Mouse (Mus musculus): ENCODE results near the gene Olfr690.
"Not testable (repeated sequence)": the region's sequence is repeated elsewhere in the genome, so short reads cannot be mapped to it uniquely, and the experiment has no call there.

The Olfr690 gene

DNA sequence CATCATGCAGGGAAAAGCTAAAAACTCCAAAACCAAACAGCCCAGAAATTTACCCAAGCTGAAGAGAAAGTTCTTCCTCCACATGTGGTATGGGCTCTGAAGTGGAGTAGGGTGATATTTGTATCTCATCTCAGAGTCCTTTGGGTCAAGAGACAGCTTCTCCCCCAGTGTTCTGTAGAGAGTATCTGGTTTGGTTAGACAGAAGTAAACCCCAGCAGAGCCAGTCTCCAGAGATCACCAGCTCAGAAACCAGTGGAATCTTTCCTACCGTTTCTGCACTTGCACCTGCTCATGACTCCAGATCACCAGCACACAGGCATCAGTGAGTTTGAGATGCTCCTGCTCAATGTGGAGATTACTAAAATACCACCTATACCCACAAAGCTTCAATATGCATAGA is at the start of gene Olfr690:
Olfr690 (minus strand) TSS at position 101 of the 400 bp plus-strand sequence.
- no peak for DNase-seq (ENCODE audit: low read depth in 2 of 2, low spot score in 2 of 2)

DNA sequence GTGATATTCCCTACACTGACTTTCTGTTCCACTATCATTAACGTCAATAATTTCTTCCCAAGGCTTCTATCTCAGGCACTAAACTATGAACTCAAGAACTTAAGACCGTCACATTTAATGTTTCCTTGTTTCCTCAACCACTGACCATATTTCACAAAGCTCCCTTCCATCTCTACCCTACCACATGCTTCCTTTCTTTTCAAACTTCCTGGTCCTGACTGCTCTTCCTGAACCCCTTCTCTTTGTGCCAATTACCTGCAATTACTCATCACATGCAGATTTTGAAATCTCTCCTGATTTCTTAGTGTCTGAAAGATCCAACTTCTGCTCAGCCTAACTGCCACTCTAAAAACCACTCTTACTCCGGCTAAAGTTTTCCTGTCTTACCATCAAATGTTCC is 46.4 kb upstream of the Olfr690 start:
- no peak for DNase-seq (ENCODE audit: low read depth in 2 of 2, low spot score in 2 of 2)

- no peak for DNase-seq (ENCODE audit: low read depth in 2 of 2, low spot score in 2 of 2)
These were observed 41.0 kb upstream of the Olfr690 start, which contains the start of gene Gm5901 for GRCm38 (mm10) chr7:105374866-105375265. Gene Gm5901, plus strand, starts transcription at chr7:105375038.

GRCm38 (mm10) chr7:105373976-105374375 is 40.1 kb upstream of the Olfr690 start:
- DNase-seq (ENCODE audit: low read depth in 2 of 2, low spot score in 2 of 2): no peak

GRCm38 (mm10) chr7:105373509-105373908 is 39.6 kb upstream of the Olfr690 start:
- DNase-seq (ENCODE audit: low read depth in 2 of 2, low spot score in 2 of 2): no peak

- DNase-seq (ENCODE audit: low read depth in 2 of 2, low spot score in 2 of 2): no peak
These were observed 39.0 kb upstream of the Olfr690 start for GRCm38 (mm10) chr7:105372912-105373311.

DNA sequence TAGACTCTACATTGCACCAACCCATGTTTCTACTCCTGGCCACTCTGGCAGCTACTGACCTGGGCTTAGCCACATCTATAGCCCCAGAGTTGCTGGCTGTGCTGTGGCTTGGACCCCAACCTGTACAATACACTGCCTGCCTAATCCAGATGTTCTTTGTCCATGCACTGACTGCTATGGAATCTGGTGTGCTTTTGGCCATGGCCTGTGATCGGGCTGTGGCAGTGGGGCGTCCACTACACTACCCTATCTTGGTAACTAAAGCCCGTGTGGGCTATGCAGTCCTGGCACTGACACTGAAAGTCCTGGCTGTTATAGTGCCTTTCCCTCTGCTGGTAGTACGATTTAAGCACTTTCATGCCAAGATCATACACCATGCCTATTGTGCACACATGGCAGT is 34.6 kb upstream of the Olfr690 start:
- no peak for DNase-seq (ENCODE audit: low read depth in 2 of 2, low spot score in 2 of 2)

GRCm38 (mm10) chr7:105367930-105368329 is 34.0 kb upstream of the Olfr690 start, which contains the start of gene Olfr692:
Gene Olfr692, plus strand, starts transcription at chr7:105368230.
- DNase-seq (ENCODE audit: low read depth in 2 of 2, low spot score in 2 of 2): no peak

DNA sequence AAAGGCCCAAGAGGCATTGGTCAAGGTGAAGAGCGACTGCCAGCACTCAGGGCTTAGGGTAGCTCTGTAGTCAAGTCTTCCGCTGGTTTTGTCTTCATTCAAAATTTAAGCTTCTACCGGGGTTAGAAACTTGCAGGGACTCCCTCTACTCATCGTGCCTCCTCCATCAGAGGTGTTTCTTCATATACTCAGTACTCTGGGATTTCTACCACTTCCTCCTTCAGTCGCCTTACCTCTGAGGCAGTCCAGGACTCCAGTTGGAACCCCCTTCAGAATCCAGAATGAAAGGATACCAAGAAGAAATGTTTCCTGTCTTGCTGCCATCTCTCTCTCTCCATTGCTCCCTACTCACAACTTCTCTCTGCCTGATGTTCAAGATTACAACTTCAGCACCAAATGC is 33.4 kb upstream of the Olfr690 start:
- DNase-seq (ENCODE audit: low read depth in 2 of 2, low spot score in 2 of 2): no peak

- no peak for DNase-seq (ENCODE audit: low read depth in 2 of 2, low spot score in 2 of 2)
These were observed 27.8 kb upstream of the Olfr690 start for GRCm38 (mm10) chr7:105361713-105362112.

GRCm38 (mm10) chr7:105356487-105356886 is 22.6 kb upstream of the Olfr690 start:
- not testable (repeated sequence) for DNase-seq (ENCODE audit: low read depth in 2 of 2, low spot score in 2 of 2)

- not testable (repeated sequence) for DNase-seq (ENCODE audit: low read depth in 2 of 2, low spot score in 2 of 2)
These were observed 22.2 kb upstream of the Olfr690 start for GRCm38 (mm10) chr7:105356064-105356463.

DNA sequence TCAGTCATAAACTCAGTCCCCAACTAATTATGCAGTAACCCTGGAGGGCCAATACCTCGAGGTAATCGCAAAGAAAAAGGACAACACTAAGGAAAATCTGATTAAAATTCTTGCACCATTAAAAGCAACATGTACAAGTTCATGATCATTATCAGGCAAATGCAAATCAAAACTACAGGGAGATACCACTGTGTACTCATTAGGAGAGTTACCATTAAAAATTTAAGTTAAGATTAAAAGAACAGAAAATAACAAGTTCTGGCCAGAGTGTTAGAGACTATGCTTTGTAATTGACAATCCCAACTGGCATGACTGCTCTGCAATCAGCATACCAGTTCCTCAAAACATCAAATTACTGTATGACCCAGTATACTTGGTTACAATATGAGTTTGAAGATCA is 8.8 kb upstream of the Olfr690 start:
- no peak for DNase-seq (ENCODE audit: low read depth in 2 of 2, low spot score in 2 of 2)

- DNase-seq (ENCODE audit: low read depth in 2 of 2, low spot score in 2 of 2): no peak
These were observed 8.3 kb upstream of the Olfr690 start, which contains the start of gene Olfr691 for GRCm38 (mm10) chr7:105342170-105342569. Gene Olfr691, minus strand, starts transcription at chr7:105342270.

- DNase-seq (ENCODE audit: low read depth in 2 of 2, low spot score in 2 of 2): no peak
These were observed 8.6 kb downstream of the Olfr690 start for GRCm38 (mm10) chr7:105325302-105325701.

DNA sequence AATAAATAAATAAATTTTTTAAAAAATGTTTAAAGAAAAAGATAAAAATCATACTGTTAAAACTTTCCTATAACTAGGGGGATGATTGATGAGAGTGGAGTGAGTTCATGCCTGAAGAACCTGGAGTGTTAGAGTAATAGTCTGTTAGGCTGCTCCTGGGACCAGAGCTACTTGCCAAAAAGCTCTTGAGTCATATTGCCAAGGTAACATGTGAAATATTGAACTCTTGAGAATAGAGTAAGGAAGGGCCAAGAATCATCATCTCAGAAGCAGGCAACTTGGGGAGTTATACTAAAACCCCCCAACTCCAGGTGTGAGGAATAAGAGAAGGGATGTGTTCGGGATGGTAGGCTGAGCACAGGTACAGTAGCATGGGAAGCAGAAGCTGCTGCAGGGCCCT is 23.0 kb downstream of the Olfr690 start, which contains the start of gene Olfr689:
Olfr689 (plus strand) TSS at position 301 of the 400 bp plus-strand sequence.
- no peak for DNase-seq (ENCODE audit: low read depth in 2 of 2, low spot score in 2 of 2)

- no peak for DNase-seq (ENCODE audit: low read depth in 2 of 2, low spot score in 2 of 2)
These were observed 43.9 kb downstream of the Olfr690 start for GRCm38 (mm10) chr7:105290051-105290450.

- no peak for DNase-seq (ENCODE audit: low read depth in 2 of 2, low spot score in 2 of 2)
These were observed 46.1 kb downstream of the Olfr690 start, which contains the start of gene Olfr688 for GRCm38 (mm10) chr7:105287795-105288194. Gene Olfr688, plus strand, starts transcription at chr7:105288095.

Measured in CD8-positive naive resting alpha-beta T cell, adult 2 months (primary cell).